11 mouse cellular contexts compared by ENCODE assay signal in genomic region chr4:41672522-41672963, GRCm38 (mm10). TPM values are rescaled to one million over a fixed set of nuclear protein-coding genes. Genes with fewer than 3 reads are reported as not detected.
DNase-seq lines count a peak whose midpoint lies in the region; ATAC-seq lines count a peak whose summit lies in the region.
"Had no signal": no experiment of that assay in that cellular context is flagged by ENCODE, and none has a peak within 500 bp of the region (broad histone marks: within the 10 kb centered on the region; RNA-seq: fewer than 3 reads in every experiment).

No protein-coding gene starts in this region.

- ATAC-seq in heart, embryonic 15.5 days (replicated peaks; ENCODE audit: insufficient number of reproducible peaks, insufficient read depth, low FRiP score, low read depth): no peak
- no peak for ATAC-seq in embryonic facial prominence, embryonic 11.5 days (replicated peaks; ENCODE audit: insufficient number of reproducible peaks, low FRiP score, low TSS enrichment, low read depth)
- no peak for ATAC-seq in hindbrain, embryonic 12.5 days (ENCODE audit: low FRiP score)
- no peak for ATAC-seq in midbrain, embryonic 14.5 days (ENCODE audit: low FRiP score, low TSS enrichment)
- ATAC-seq: activated CD4-positive, CD25-positive, alpha-beta regulatory T cell, adult 4 months had no signal

- H3K27me3 ChIP-seq in heart, embryonic 15.5 days: peaks cover 28% of the 10 kb centered on the region
- no peaks in the 10 kb centered on the region for H3K27me3 ChIP-seq in embryonic facial prominence, embryonic 11.5 days (ENCODE audit: control insufficient read depth, insufficient read depth, low read length)
- H3K27me3 ChIP-seq in hindbrain, embryonic 12.5 days: no peaks in the 10 kb centered on the region
- no peaks in the 10 kb centered on the region for H3K27me3 ChIP-seq in midbrain, embryonic 14.5 days (ENCODE audit: control insufficient read depth, insufficient read depth, low read length)

- H3K9me3 ChIP-seq in heart, embryonic 15.5 days (replicated peaks): no peaks in the 10 kb centered on the region
- H3K9me3 ChIP-seq in embryonic facial prominence, embryonic 11.5 days (replicated peaks; ENCODE audit: control insufficient read depth, low read length): no peaks in the 10 kb centered on the region
- no peaks in the 10 kb centered on the region for H3K9me3 ChIP-seq in hindbrain, embryonic 12.5 days (replicated peaks)
- no peaks in the 10 kb centered on the region for H3K9me3 ChIP-seq in midbrain, embryonic 14.5 days (ENCODE audit: control insufficient read depth, low read length)

- H3K4me3 ChIP-seq in heart, embryonic 15.5 days: no peak overlapping the region
- no peak overlapping the region for H3K4me3 ChIP-seq in embryonic facial prominence, embryonic 11.5 days (ENCODE audit: low read depth, low read length)
- no peak overlapping the region for H3K4me3 ChIP-seq in hindbrain, embryonic 12.5 days
- no peak overlapping the region for H3K4me3 ChIP-seq in midbrain, embryonic 14.5 days (replicated peaks; ENCODE audit: low read depth, low read length)
- H3K4me3 ChIP-seq: erythroblast, embryonic 14.5 days had no signal

- H3K36me3 ChIP-seq in heart, embryonic 15.5 days: no peaks in the 10 kb centered on the region
- H3K36me3 ChIP-seq in embryonic facial prominence, embryonic 11.5 days (replicated peaks; ENCODE audit: control insufficient read depth, insufficient read depth, low read depth, low read length): peaks cover 2% of the 10 kb centered on the region; the same call in 1 of the 2 replicates
- H3K36me3 ChIP-seq in hindbrain, embryonic 12.5 days: peaks cover 13% of the 10 kb centered on the region; the same call in 1 of the 2 replicates
- H3K36me3 ChIP-seq in midbrain, embryonic 14.5 days (ENCODE audit: control insufficient read depth, insufficient read depth, low read length): peaks cover 30% of the 10 kb centered on the region

- intact Hi-C loops in left cerebral cortex, postnatal 36 days (cut with DNase I): no loop called here

- 33% methylated on average over 8 of the region's 8 CpGs for WGBS in heart, embryonic 15.5 days
- WGBS in embryonic facial prominence, embryonic 11.5 days: 26% methylated on average over 8 of the region's 8 CpGs
- WGBS in hindbrain, embryonic 12.5 days: 36% methylated on average over 8 of the region's 8 CpGs
- WGBS in midbrain, embryonic 14.5 days: 26% methylated on average over 8 of the region's 8 CpGs

- 0 out of 2 replicates have a peak overlapping the region, but pooled peaks have one; percentile 12 for H3K4me2 ChIP-seq in heart, embryonic 15.5 days
- H3K4me2 ChIP-seq in embryonic facial prominence, embryonic 11.5 days (ENCODE audit: low read depth, low read length): no peak overlapping the region
- H3K4me2 ChIP-seq in hindbrain, embryonic 12.5 days (replicated peaks): peak overlapping the region; percentile 22; the same call in 1 of the 2 replicates
- no peak overlapping the region; the same call in 1 of the 2 replicates for H3K4me2 ChIP-seq in midbrain, embryonic 14.5 days (ENCODE audit: low read length)

- H3K27ac ChIP-seq in heart, embryonic 15.5 days: no peak overlapping the region
- 0 out of 2 replicates have a peak overlapping the region, but pooled peaks have one; percentile 47 for H3K27ac ChIP-seq in embryonic facial prominence, embryonic 11.5 days (replicated peaks; ENCODE audit: low read depth, low read length)
- peak overlapping the region; percentile 77 for H3K27ac ChIP-seq in hindbrain, embryonic 12.5 days
- H3K27ac ChIP-seq in midbrain, embryonic 14.5 days (replicated peaks; ENCODE audit: low read depth, low read length): peak overlapping the region; percentile 67

- peaks cover 35% of the 10 kb centered on the region for H3K4me1 ChIP-seq in heart, embryonic 15.5 days (replicated peaks)
- peaks cover 15% of the 10 kb centered on the region for H3K4me1 ChIP-seq in embryonic facial prominence, embryonic 11.5 days (ENCODE audit: control insufficient read depth, insufficient read depth, low read length)
- H3K4me1 ChIP-seq in hindbrain, embryonic 12.5 days: peaks cover 72% of the 10 kb centered on the region
- peaks cover 45% of the 10 kb centered on the region for H3K4me1 ChIP-seq in midbrain, embryonic 14.5 days (ENCODE audit: control insufficient read depth, insufficient read depth, low read length)

- H3K9ac ChIP-seq in heart, embryonic 15.5 days: no peak overlapping the region
- peak overlapping the region; percentile 9; the same call in 1 of the 2 replicates for H3K9ac ChIP-seq in embryonic facial prominence, embryonic 11.5 days (replicated peaks; ENCODE audit: low read length)
- peak overlapping the region; percentile 49; the same call in 1 of the 2 replicates for H3K9ac ChIP-seq in hindbrain, embryonic 12.5 days
- no peak overlapping the region for H3K9ac ChIP-seq in midbrain, embryonic 14.5 days (replicated peaks; ENCODE audit: low read length)

- no peak for DNase-seq in heart, adult 18-20 months
- no peak for DNase-seq in embryonic facial prominence, embryonic 11.5 days (ENCODE audit: low spot score)
- no peak for DNase-seq in midbrain, embryonic 14.5 days
- DNase-seq in spleen, postnatal 4 days (ENCODE audit: low spot score in 2 of 2): no peak
- no peak for DNase-seq in left cerebral cortex, postnatal 36 days (ENCODE audit: low spot score in 2 of 2)
- no peak for DNase-seq in right cerebral cortex, postnatal 10 days (ENCODE audit: low spot score in 2 of 2)

RNA-seq across cellular contexts. Expression of gene Cntfr, which starts 24.3 kb away (rescaled TPM):
- polyA plus RNA-seq in heart, embryonic 15.5 days (2015; fragmentation: Nextera tagmentation; extraction: Ambion mirVana): 2.0 and 3.9 TPM in 2 replicates
- total RNA-seq in heart, adult 18-20 months (2021): 1 to 10 TPM; 3.3 to 4.4 TPM
- polyA plus RNA-seq in embryonic facial prominence, embryonic 11.5 days (2014; fragmentation: Nextera tagmentation; extraction: Ambion mirVana): 8.8 and 9.8 TPM in 2 replicates
- polyA plus RNA-seq in hindbrain, embryonic 12.5 days (2016; fragmentation: Nextera tagmentation; extraction: Ambion mirVana): 28.8 and 35.9 TPM in 2 replicates
- 23.9 and 46.8 TPM in 2 replicates for polyA plus RNA-seq in midbrain, embryonic 14.5 days (2014; fragmentation: Nextera tagmentation; extraction: Ambion mirVana)
- 100 to 1,000 TPM; 106 to 115 TPM for total RNA-seq in left cerebral cortex, postnatal 36 days (2021)
- total RNA-seq: CH12.LX had no signal
- polyA plus RNA-seq: activated CD4-positive, CD25-positive, alpha-beta regulatory T cell, adult 4 months; erythroblast, embryonic 14.5 days had no signal

RNA-seq across cellular contexts. Expression of gene Il11ra1, which starts 27.2 kb away (rescaled TPM):
- 130 and 164 TPM in 2 replicates for polyA plus RNA-seq in heart, embryonic 15.5 days (2015; fragmentation: Nextera tagmentation; extraction: Ambion mirVana)
- 100 to 1,000 TPM; 105 TPM for total RNA-seq in heart, adult 18-20 months (2021)
- 199 and 201 TPM in 2 replicates for polyA plus RNA-seq in embryonic facial prominence, embryonic 11.5 days (2014; fragmentation: Nextera tagmentation; extraction: Ambion mirVana)
- polyA plus RNA-seq in hindbrain, embryonic 12.5 days (2016; fragmentation: Nextera tagmentation; extraction: Ambion mirVana): 125 and 141 TPM in 2 replicates
- 28.1 and 32.1 TPM in 2 replicates for polyA plus RNA-seq in midbrain, embryonic 14.5 days (2014; fragmentation: Nextera tagmentation; extraction: Ambion mirVana)
- total RNA-seq in left cerebral cortex, postnatal 36 days (2021): 10 to 100 TPM; 35.6 to 39.2 TPM

RNA-seq across cellular contexts. Expression of gene Enho, which starts 32.4 kb away (rescaled TPM):
- polyA plus RNA-seq in heart, embryonic 15.5 days (2015; fragmentation: Nextera tagmentation; extraction: Ambion mirVana): 3.3 and 5.8 TPM in 2 replicates
- 10 to 100 TPM in 1 of 2 experiments, 1 to 10 TPM in 1; 9.7 to 11.0 TPM for total RNA-seq in heart, adult 18-20 months (2021)
- polyA plus RNA-seq in embryonic facial prominence, embryonic 11.5 days (2014; fragmentation: Nextera tagmentation; extraction: Ambion mirVana): 19.9 and 24.5 TPM in 2 replicates
- 73.6 and 78.6 TPM in 2 replicates for polyA plus RNA-seq in hindbrain, embryonic 12.5 days (2016; fragmentation: Nextera tagmentation; extraction: Ambion mirVana)
- 121 and 154 TPM in 2 replicates for polyA plus RNA-seq in midbrain, embryonic 14.5 days (2014; fragmentation: Nextera tagmentation; extraction: Ambion mirVana)
- 10 to 100 TPM; 60.1 to 71.2 TPM for total RNA-seq in left cerebral cortex, postnatal 36 days (2021)
- polyA plus RNA-seq: activated CD4-positive, CD25-positive, alpha-beta regulatory T cell, adult 4 months had no signal

RNA-seq across cellular contexts. Expression of gene Rpp25l, which starts 40.8 kb away (rescaled TPM):
- polyA plus RNA-seq in heart, embryonic 15.5 days (2015; fragmentation: Nextera tagmentation; extraction: Ambion mirVana): 42.7 and 47.4 TPM in 2 replicates
- 10 to 100 TPM; 35.0 to 37.3 TPM for total RNA-seq in heart, adult 18-20 months (2021)
- polyA plus RNA-seq in embryonic facial prominence, embryonic 11.5 days (2014; fragmentation: Nextera tagmentation; extraction: Ambion mirVana): 89.4 and 101 TPM in 2 replicates
- 55.6 and 66.5 TPM in 2 replicates for polyA plus RNA-seq in hindbrain, embryonic 12.5 days (2016; fragmentation: Nextera tagmentation; extraction: Ambion mirVana)
- polyA plus RNA-seq in midbrain, embryonic 14.5 days (2014; fragmentation: Nextera tagmentation; extraction: Ambion mirVana): 62.2 and 64.1 TPM in 2 replicates
- 10 to 100 TPM; 27.8 to 33.2 TPM for total RNA-seq in left cerebral cortex, postnatal 36 days (2021)

RNA-seq across cellular contexts. Expression of gene Dctn3, which starts 50.4 kb away (rescaled TPM):
- 122 and 125 TPM in 2 replicates for polyA plus RNA-seq in heart, embryonic 15.5 days (2015; fragmentation: Nextera tagmentation; extraction: Ambion mirVana)
- total RNA-seq in heart, adult 18-20 months (2021): 10 to 100 TPM; 70.4 to 79.1 TPM
- polyA plus RNA-seq in embryonic facial prominence, embryonic 11.5 days (2014; fragmentation: Nextera tagmentation; extraction: Ambion mirVana): 119 and 128 TPM in 2 replicates
- polyA plus RNA-seq in hindbrain, embryonic 12.5 days (2016; fragmentation: Nextera tagmentation; extraction: Ambion mirVana): 191 and 199 TPM in 2 replicates
- 249 and 299 TPM in 2 replicates for polyA plus RNA-seq in midbrain, embryonic 14.5 days (2014; fragmentation: Nextera tagmentation; extraction: Ambion mirVana)
- total RNA-seq in left cerebral cortex, postnatal 36 days (2021): 100 to 1,000 TPM; 159 to 187 TPM

Comparison
In these comparisons a context has a peak if more than half of its experiments do, and no peak if none do; other contexts are left out.
1. H3K4me2 ChIP-seq: peak in heart, embryonic 15.5 days (single experiment) and hindbrain, embryonic 12.5 days (single experiment); none in embryonic facial prominence, embryonic 11.5 days (single experiment) and midbrain, embryonic 14.5 days (single experiment).
2. H3K9ac ChIP-seq: peak in embryonic facial prominence, embryonic 11.5 days (single experiment) and hindbrain, embryonic 12.5 days (single experiment); none in heart, embryonic 15.5 days (single experiment) and midbrain, embryonic 14.5 days (single experiment).